Mouse (Mus musculus): Measurements from ENCODE around the gene Hic1.

GRCm38 (mm10) chr11:75184573-75184972 lies 15.3 kb upstream of the Hic1 start:
- TF ChIP-seq POLR2A (IDR thresholded peaks at IDR 0.05; ENCODE audit: insufficient read depth, low read depth, low read length) (no peak), CTCF (IDR thresholded peaks at IDR 0.05; ENCODE audit: insufficient read depth, low read depth, low read length) (no peak)

Measured in olfactory bulb, adult 2 months (tissue).